Mouse (Mus musculus) telencephalon, adult 2 months (tissue): ENCODE results near the gene Morn3.

Experiments
- DNase-seq: peaks from one replicate; pipeline ENCODE4 v3.0.0-alpha.2; 2011; ENCODE audit warnings: low read depth, low spot score

Morn3 gene

GRCm38 (mm10) chr5:123024312-123024711 lies 22.5 kb downstream of the Morn3 start:
- DNase-seq: no peak

DNA sequence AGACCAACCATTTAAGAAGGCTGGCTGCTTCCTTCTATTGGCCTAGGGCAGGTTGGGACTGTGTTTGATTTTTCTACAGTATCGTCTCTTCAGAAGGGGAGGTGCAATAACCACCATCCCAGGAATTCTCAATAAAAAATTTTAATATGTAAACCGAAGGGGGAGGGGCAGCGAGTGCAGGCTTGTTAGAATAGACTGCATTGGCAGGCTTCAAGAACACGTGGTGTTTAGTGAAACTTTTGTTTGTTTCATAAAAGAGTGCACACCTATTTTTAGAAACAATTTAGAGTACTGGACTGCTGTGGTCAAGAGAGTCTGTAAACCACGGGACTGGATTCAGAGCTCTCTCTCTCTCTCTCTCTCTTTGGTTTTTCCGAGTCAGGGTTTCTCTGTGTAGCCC lies 23.8 kb downstream of the Morn3 start:
- DNase-seq: no peak

DNA sequence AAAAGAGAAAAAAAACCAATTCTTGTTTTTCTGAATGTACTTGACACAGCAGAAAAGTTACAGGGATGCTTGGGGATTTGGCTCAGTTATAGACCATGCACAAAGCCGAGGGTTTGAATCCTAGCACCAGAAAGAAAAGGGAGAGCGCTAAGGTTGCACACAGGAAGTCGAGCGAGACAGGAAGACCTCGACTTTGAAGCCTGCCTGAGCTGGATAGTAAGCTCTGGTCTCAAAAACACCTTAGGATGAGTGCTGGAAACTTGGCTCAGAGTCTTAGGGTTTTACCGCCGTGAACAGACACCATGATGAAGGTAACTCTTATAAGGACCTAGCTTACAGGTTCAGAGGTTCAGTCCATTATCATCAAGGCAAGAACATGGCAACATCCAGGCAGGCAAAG lies 25.4 kb downstream of the Morn3 start:
- DNase-seq: no peak

DNA sequence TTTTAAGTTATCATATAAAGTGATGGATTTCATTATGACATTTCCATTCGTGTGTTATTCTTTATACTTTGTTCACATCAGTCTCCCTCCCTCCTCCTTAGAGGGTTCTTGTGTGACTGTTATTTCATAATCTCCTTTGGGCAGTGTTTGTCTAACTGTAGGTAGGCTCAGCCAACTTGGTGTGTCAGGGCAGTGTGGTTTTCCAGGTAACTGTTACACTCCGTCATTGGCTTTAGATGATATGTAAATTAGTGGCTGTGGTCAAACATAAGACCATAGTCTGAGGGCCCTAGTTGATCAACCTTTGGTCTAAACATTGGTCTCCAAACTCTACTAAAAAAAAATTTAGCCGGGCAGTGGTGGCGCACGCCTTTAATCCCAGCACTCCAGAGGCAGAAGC lies 26.4 kb downstream of the Morn3 start:
- no peak for DNase-seq

- no peak for DNase-seq
Measured at GRCm38 (mm10) chr5:123019336-123020016, 27.3 kb downstream of the Morn3 start.

DNA sequence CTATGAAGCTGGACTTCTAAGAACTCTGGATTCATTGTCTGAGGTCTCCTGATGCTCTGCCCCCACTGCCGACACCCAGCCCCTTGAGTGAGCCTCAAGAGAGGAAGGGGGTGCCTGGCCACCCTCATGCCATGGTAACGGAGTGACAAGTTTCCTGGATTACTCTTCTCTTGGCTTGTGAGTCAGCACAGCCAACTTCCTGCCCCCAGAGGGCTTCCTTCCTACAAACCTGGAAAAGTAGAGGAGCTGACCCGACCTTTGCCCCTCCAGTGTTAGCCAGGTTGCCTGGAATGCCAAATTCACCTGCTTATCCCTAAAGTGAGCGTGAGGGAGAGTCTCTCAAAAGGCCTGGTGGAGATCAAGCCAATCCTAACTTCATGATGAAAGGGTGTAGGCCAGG lies 29.3 kb downstream of the Morn3 start:
- DNase-seq: no peak

DNA sequence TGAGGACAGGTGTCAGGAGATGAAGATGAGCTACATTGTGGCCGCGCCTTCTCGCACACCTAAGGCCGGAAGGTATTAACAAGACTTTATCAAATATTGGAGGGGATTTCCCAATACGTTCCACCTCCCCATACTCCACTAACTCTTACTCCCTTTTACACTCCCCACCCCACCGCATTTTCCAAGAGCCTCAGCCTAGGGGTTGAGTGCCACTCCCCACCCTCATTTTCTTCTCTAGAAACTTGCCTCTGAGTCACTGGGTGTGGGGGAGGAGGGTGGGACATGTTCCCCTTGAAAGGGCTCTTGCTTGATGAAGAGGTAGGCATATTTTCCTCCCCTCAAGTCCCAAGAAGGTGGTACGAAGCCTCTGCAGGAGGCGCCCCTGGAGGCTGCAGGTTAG lies 30.9 kb downstream of the Morn3 start:
- no peak for DNase-seq

DNA sequence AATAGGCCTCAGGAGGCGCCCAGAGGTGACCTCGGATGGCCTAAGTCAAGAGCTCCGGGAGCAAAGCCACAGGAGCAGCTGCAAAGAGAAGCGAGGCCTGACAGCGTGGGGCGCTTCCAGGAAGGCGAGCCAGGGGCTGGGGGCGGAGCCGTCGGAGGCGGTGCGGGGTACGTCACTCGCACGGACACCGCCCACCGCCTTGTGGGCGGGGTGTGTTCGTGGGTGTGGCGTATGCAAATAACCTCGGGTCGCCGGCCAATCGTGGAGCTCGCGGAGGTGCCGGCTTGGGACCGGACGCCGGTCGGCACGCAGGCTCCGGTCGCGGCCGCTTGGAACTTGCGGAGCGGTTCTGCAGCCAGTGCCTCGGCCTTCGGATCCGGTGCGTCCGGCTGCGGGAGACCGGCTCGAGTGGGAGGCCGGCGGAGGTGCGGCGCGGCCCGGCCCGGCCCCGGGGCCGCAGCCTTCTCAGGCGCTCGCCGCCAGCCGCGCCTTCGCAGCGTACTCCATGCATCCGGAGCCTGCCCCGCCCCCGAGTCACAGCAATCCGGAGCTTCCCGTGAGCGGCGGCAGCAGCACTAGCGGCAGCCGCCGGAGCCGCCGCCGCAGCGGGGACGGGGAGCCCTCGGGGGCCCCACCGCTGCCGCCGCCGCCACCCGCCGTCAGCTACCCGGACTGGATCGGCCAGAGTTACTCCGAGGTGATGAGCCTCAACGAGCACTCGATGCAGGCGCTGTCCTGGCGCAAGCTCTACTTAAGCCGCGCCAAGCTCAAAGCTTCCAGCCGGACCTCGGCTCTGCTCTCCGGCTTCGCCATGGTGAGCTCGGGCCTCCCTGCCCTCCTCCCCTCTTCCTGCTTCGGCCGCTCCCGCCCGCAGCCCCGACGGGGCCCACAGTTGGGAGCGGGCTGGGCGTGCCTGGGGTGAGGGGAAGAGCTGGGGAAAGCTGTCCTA lies 31.8 kb downstream of the Morn3 start, which contains the start of gene Orai1:
TSS of gene Orai1 (plus strand) at position 322 of the 949 bp plus-strand sequence.
- DNase-seq: peak; percentile 92

DNA sequence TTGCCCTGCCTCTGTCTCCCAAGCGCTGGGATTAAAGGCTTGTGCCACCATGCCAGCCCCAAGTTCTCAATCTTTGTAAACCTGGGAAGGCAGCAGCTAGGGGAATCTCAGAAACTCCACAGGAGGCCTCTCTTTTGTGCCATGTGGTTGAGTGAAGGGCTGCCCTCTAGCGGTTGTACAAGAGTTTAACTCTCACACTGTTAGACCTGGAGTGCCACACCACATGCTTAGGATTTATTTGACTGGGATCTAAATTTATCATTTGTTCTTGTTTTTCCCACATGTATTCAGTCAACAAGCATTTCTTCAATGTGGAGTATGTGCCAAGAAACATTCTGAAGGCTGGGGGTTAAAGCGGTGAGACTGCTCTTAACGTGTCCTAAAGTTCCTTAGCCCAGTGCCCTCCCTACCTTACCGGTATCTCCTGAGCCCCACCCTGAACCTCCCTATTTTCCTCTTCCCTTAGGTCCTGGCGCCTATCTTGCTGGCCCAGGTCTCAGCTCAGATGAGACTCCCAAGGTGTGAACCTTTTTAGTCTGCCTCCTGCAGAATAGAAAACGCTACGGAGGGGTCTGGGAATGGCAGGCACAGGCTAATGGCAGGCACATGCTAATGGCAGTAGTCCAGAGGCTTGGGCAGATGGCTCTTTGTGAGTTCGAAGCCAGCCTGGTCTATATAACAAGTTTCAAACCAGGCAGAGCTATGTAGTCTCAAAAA lies 33.1 kb downstream of the Morn3 start:
- DNase-seq: peak; percentile 58

- DNase-seq: no peak
Measured at GRCm38 (mm10) chr5:123011705-123012104, 35.1 kb downstream of the Morn3 start.

DNA sequence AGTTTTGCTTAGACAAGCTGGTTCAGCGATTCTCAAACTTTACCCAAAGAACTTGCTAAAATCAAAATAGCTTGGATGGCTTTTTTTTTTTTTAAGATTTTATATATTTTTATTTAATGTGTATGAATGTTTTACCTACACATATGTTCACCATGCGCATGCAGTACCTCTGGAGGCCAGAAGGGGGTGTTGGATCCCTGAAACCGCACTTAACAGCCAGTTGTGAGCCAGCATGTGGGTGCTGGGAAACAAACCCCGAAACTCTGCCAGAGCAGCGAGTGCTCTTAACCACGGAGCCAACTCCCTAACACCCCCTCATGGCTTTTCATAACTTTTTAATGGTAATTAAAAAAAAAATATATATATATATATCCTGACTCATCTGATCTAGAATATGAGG lies 36.0 kb downstream of the Morn3 start:
- no peak for DNase-seq

- DNase-seq: no peak
Measured at GRCm38 (mm10) chr5:123009873-123010272, 36.9 kb downstream of the Morn3 start.

GRCm38 (mm10) chr5:123008877-123009493 lies 37.8 kb downstream of the Morn3 start:
- no peak for DNase-seq

DNA sequence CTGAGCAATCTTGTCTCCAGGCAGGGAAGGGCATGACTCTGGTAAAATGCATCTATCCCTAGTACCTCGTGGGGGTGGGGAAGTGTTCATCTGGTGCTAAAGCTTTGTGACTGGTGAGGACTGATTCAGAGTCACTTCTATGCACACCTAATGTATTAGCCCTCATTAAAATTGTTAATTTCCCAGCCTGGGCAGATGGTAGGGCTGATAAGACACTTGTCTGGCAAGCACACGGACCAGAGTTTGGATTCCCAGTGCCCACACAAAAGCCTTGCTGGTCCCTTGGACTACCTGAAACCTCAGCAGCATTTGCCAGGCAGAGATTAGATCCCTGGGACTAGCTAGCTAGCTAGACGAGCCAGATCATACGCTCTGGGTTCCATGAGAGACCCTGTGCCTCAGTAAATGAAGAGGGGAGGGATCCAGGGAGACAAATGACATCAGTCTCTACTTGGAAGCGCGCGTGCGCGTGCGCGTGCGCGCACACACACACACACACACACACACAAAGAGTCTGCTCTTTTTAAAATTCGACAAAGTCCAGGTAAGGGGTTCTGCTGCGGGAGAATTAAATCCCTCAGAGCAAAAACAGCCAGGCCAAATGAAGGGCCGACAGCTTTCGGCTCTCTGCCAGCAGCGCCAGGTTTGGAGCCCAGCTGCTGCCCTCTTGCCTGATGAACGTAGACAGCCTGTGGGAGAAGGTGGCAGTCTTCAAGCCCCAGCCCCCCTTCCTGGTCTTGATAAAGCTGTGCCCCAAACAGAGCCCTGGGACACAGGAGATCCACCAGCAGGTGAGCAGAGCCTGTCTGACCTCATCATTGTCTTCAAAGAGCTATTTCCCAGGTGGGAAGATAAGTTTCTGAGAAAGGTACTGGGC lies 40.9 kb downstream of the Morn3 start:
- DNase-seq: no peak

GRCm38 (mm10) chr5:123000901-123001300 lies 45.9 kb downstream of the Morn3 start:
- DNase-seq: no peak

GRCm38 (mm10) chr5:122997205-122998204 lies 49.3 kb downstream of the Morn3 start:
- DNase-seq: peak; percentile 84

GRCm38 (mm10) chr5:122994910-122995309 lies 51.9 kb downstream of the Morn3 start:
- DNase-seq: no peak

DNA sequence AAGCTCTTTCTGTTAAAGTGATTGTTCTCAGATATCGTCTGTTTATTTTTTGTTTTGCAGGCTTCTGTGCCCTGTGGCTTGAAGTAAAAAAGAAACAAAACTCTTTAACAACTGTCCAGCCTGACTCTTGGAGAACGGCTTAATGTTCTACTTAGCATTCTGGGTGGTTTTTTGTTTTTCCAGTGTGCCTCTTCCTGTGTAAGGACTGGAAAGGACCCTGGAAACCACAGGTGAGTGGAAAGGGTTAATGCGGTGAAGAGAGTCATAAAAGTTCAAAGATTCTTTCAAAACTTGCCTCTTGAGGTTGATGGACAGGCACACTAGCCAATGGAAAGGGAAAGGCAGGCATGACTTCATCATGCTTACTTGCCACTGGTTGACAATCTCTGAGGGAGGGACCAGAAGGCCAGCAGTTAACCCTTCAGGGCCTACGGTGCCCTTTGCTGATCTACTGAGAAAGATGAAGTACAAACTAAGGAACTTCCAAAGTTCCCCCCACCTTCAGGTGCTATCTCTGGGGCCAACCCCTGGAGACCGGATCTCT lies 52.4 kb downstream of the Morn3 start:
- no peak for DNase-seq

DNA sequence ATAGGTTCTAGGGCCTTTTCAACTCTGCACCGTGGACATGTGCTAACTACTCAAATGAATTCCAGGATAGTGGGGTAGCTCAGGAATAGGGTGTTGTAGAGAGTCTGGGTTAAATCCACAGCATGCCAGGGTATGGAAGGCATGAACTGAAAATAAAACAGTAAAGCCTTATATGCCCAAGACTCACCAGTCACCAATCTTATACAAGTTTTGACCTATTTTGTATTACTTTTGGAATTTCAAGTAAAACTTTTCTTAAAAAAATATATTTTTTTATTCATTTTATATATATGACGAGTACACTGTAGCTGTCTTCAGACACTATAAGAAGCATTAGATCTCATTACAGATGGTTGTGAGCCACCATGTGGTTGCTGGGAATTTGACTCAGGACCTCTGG lies 53.0 kb downstream of the Morn3 start:
- DNase-seq: no peak
